Mouse (Mus musculus) CH12.LX (cell line): ENCODE measurements around the gene Milr1. TPM values are rescaled to one million over a fixed set of nuclear protein-coding genes. Genes with fewer than 3 reads are reported as not detected.

Source experiments
- DNase-seq: peaks from one replicate; pipeline ENCODE4 v3.0.0-alpha.2; 2013; ENCODE audit errors: extremely low read depth
- H3K27ac ChIP-seq: 2 replicates; pipeline ENCODE4 v1.5.1; 2012; ENCODE audit warnings: low read depth, mild to moderate bottlenecking, control low read depth, moderate library complexity; ENCODE audit not compliant: insufficient read depth
- H3K27me3 ChIP-seq: replicated peaks from 2 replicates; pipeline ENCODE3; 2012; ENCODE audit warnings: inconsistent platforms
- H3K36me3 ChIP-seq, 2 experiments: replicated peaks in 1 of 2; 2 replicates each; pipeline versions ENCODE3 to v1.6.1; 2012; ENCODE audit warnings: inconsistent platforms in 1 of 2, low read length in 1 of 2, mild to moderate bottlenecking in 1 of 2, mixed read lengths in 1 of 2, moderate library complexity in 1 of 2; ENCODE audit not compliant: control insufficient read depth in 1 of 2, insufficient read depth in 1 of 2
- H3K4me1 ChIP-seq, 2 experiments: 2 replicates each; pipeline ENCODE4 v1.6.1; 2012; ENCODE audit warnings: inconsistent platforms in 1 of 2, moderate library complexity in 1 of 2; ENCODE audit not compliant: insufficient read depth in 2 of 2, control insufficient read depth in 1 of 2
- H3K4me2 ChIP-seq: 2 replicates; pipeline ENCODE4 v1.6.1; 2012; ENCODE audit warnings: low read depth, mild to moderate bottlenecking, control low read depth; ENCODE audit not compliant: poor library complexity, insufficient read depth, severe bottlenecking
- H3K4me3 ChIP-seq, 3 experiments: fragments of 150-350 bp in 1 of 3; sonication (generic) in 1 of 3; replicated peaks in 1 of 3; 2 replicates each; pipeline versions ENCODE3 to v1.5.1; 2011 to 2012; ENCODE audit warnings: low read depth in 2 of 3, low read length in 2 of 3, mild to moderate bottlenecking in 2 of 3, moderate library complexity in 2 of 3, control low read depth in 1 of 3, improper control_type of control experiment in 1 of 3, inconsistent platforms in 1 of 3, mixed read lengths in 1 of 3; ENCODE audit not compliant: poor library complexity in 1 of 3
- H3K79me2 ChIP-seq: replicated peaks from 2 replicates; pipeline ENCODE4 v1.6.1; 2012; ENCODE audit warnings: mild to moderate bottlenecking, moderate library complexity; ENCODE audit not compliant: control insufficient read depth, poor library complexity, insufficient read depth, severe bottlenecking; ENCODE audit errors: extremely low read depth
- H3K9ac ChIP-seq: 2 replicates; pipeline ENCODE4 v1.6.1; 2012; ENCODE audit warnings: low read depth, mild to moderate bottlenecking, control low read depth, moderate library complexity; ENCODE audit not compliant: insufficient read depth
- H3K9me3 ChIP-seq: replicated peaks from 2 replicates; pipeline ENCODE3; 2012; ENCODE audit warnings: low read length, inconsistent platforms, mixed read lengths
- ETS1 ChIP-seq: conservative IDR thresholded peaks from 2 replicates; pipeline ENCODE4 v1.6.1; 2012; ENCODE audit warnings: low read depth, mild to moderate bottlenecking, inconsistent platforms, low read length, improper control_type of control experiment, moderate library complexity
- HCFC1 ChIP-seq: IDR thresholded peaks from 2 replicates; pipeline ENCODE4 v1.6.1; 2012; ENCODE audit warnings: low read depth, mild to moderate bottlenecking, inconsistent platforms, low read length, improper control_type of control experiment
- IRF4 ChIP-seq: IDR thresholded peaks from 2 replicates; pipeline ENCODE4 v1.6.1; 2014; ENCODE audit warnings: low read depth, mild to moderate bottlenecking, inconsistent platforms, low read length, improper control_type of control experiment
- MAFK ChIP-seq: IDR thresholded peaks from 2 replicates; pipeline ENCODE4 v1.6.1; 2011; ENCODE audit warnings: low read length, improper control_type of control experiment; ENCODE audit not compliant: insufficient replicate concordance
- MEF2A ChIP-seq: IDR thresholded peaks from 2 replicates; pipeline ENCODE4 v1.6.1; 2014; ENCODE audit warnings: low read depth, mild to moderate bottlenecking, inconsistent platforms, low read length, improper control_type of control experiment, borderline replicate concordance
- MXI1 ChIP-seq: IDR thresholded peaks from 2 replicates; pipeline ENCODE4 v1.6.1; 2011; ENCODE audit warnings: mild to moderate bottlenecking, low read depth, low read length, improper control_type of control experiment
- MYC ChIP-seq: IDR thresholded peaks from 2 replicates; pipeline ENCODE4 v1.6.1; 2011; ENCODE audit warnings: low read depth, mild to moderate bottlenecking, improper control_type of control experiment, low read length
- PAX5 ChIP-seq: IDR thresholded peaks from 2 replicates; pipeline ENCODE4 v1.6.1; 2012; ENCODE audit warnings: low read length, inconsistent platforms, mixed read lengths
- POLR2A ChIP-seq: IDR thresholded peaks from 2 replicates; pipeline ENCODE4 v1.6.1; 2011; ENCODE audit warnings: low read depth, mild to moderate bottlenecking, improper control_type of control experiment, low read length
- POLR2AphosphoS2 ChIP-seq: IDR thresholded peaks from 2 replicates; pipeline ENCODE4 v1.6.1; 2011; ENCODE audit warnings: low read depth, low read length, improper control_type of control experiment
- TCF12 ChIP-seq: IDR thresholded peaks from 2 replicates; pipeline ENCODE4 v1.6.1; 2014; ENCODE audit warnings: low read depth, mild to moderate bottlenecking, inconsistent platforms, low read length, improper control_type of control experiment
- UBTF ChIP-seq: IDR thresholded peaks from 2 replicates; pipeline ENCODE4 v1.6.1; 2012; ENCODE audit warnings: low read depth, mild to moderate bottlenecking, inconsistent platforms, low read length, improper control_type of control experiment, moderate library complexity
- USF1 ChIP-seq: IDR thresholded peaks from 2 replicates; pipeline ENCODE4 v1.6.1; 2014; ENCODE audit warnings: low read depth, mild to moderate bottlenecking, inconsistent platforms, low read length, improper control_type of control experiment
- ZC3H11A ChIP-seq: IDR thresholded peaks from 2 replicates; pipeline ENCODE4 v1.6.1; 2012; ENCODE audit warnings: low read depth, mild to moderate bottlenecking, inconsistent platforms, low read length, improper control_type of control experiment
- ZKSCAN1 ChIP-seq: IDR thresholded peaks from 2 replicates; pipeline ENCODE4 v1.6.1; 2012; ENCODE audit warnings: low read depth, inconsistent platforms, low read length, improper control_type of control experiment, borderline replicate concordance
- ZMIZ1 ChIP-seq: IDR thresholded peaks from 2 replicates; pipeline ENCODE4 v1.6.1; 2012; ENCODE audit warnings: low read depth, mild to moderate bottlenecking, inconsistent platforms, low read length, improper control_type of control experiment
- ZNF384 ChIP-seq: IDR thresholded peaks from 2 replicates; pipeline ENCODE4 v1.6.1; 2012; ENCODE audit warnings: low read depth, low read length, improper control_type of control experiment, inconsistent platforms
- dilution Hi-C: fragments of 300-500 bp; cut with MboI; formaldehyde crosslinking; loops from 2 replicates; pipeline ENCODE4 v1.14.3; 2020; ENCODE audit warnings: low sequenced_read_pairs; ENCODE audit not compliant: extremely low pct_unique_long_range_greater_than_20kb, extremely low pct_ligation_motif_present
- in situ Hi-C: fragments of 300-500 bp; cut with MboI; formaldehyde crosslinking; loops from 3 replicates; pipeline ENCODE4 v1.14.3; 2019; ENCODE audit warnings: low sequenced_read_pairs, low pct_ligation_motif_present, low pct_unique_long_range_greater_than_20kb, mixed read lengths
- polyA plus RNA-seq: library from polyadenylated mRNA; unstranded; fragments of >175 nt; gene quantifications from 2 replicates; pipeline ENCODE4 v1.2.1, GENCODE M21; 2012; ENCODE audit warnings: low read depth; ENCODE audit not compliant: insufficient read length
- total RNA-seq, 2 experiments: library from RNA; depleted of rRNA; stranded (reverse); fragments of 300-350 nt in 1 of 2; fragments of >200 nt in 1 of 2; gene quantifications; 2 replicates each; pipeline ENCODE4 v1.2.3; 2012 to 2014

The Milr1 gene
- total and polyA plus RNA-seq, 3 experiments: 22.0 to 41.2 (median 35.4) TPM

DNA sequence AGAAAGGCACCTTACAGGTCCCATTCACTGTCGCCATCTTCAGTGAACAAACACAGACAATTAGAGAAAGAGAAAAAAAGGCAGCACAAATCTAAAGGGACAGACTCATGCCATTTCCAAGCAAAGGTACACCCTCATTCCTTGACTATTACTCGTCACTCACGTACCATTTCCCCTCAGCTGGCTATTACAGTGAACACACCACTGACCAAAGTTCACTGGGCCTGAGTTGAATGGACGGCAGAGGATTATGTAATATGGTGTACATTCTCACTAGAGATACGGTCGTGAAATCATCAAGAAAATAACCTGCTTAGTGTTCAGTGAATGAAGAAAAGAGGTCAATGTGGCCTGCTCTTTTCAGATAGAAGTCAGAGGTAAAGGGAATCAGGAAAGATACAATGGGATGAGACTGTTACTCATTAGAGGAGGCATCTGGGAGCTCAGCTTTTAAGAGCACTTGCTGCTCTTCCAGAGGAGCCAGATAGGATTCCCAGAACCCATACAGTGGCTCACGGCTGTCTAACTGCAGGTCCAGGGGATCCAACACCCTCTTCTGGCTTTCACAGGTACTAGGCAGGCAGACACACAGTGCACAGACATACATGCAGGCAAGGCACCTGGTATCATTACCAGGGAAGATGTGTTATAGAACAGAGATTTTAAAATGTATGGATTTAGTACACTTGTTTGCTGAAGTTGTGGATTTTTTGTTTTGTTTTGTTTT is 61.5 kb downstream of the Milr1 start:
- Histone ChIP-seq H3K4me1 (peaks cover 0 to 9% of the 10 kb centered on the region in 2 experiments; a peak in 1 of 4 replicates), H3K4me3 (no peak overlapping the region), H3K9ac (no peak overlapping the region)
- TF ChIP-seq ZMIZ1 (no peak), MYC (no peak), POLR2A (no peak), MAFK (no peak), UBTF (no peak), HCFC1 (no peak), ZKSCAN1 (no peak), TCF12 (no peak), POLR2AphosphoS2 (no peak), PAX5 (no peak), ZNF384 (no peak), MXI1 (no peak), ZC3H11A (no peak)
- TF ChIP-seq, all 38 proteins: peak for 0
- H3K9me3 ChIP-seq: no peaks in the 10 kb centered on the region
- in situ Hi-C loops (no loop called here), dilution Hi-C loops (no loop called here)
- no peaks in the 10 kb centered on the region for H3K27me3 ChIP-seq
- no peak overlapping the region for H3K27ac ChIP-seq
- no peak for DNase-seq
- peaks cover 73 to 92% of the 10 kb centered on the region in 2 experiments for H3K36me3 ChIP-seq
- H3K4me2 ChIP-seq: no peak overlapping the region
- H3K79me2 ChIP-seq: no peaks in the 10 kb centered on the region

DNA sequence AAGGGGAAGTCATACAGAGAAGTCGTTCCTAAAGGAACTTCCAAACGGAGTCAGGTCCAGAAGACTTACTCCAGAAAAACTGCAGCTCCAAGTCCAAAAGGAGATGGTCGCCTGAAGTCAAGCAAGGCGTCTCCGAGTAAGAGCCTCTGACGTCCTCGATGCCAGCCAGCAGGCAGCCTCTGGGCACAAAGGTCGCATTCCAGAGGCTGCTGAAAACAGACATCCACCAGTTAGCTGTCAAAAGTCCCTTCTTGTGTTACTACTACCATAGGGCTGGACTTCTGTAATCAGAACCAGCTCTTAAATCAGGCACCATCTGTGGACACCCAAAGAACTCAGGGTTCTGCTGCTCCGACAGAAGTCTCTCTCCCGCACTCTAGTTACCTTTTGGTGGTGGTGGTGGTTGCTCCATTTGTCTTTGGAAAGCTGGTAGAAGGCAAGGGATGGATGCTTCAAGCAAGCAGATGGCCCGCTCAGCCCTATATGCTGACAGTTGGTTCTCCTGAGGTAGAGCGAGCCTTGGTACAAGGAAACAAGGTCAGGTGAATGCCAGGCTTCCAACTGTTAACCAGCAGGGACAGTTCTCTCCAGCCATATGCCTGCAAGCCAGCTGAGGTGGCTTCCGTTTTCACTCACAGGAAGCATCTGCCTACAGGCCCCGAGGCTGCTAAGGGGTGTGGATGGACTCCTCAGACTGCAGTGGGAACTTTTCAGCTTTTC is 63.7 kb downstream of the Milr1 start:
- H3K36me3 ChIP-seq: peaks cover 83 to 96% of the 10 kb centered on the region in 2 experiments
- dilution Hi-C loops: no loop called here
- no peak overlapping the region for H3K4me3 ChIP-seq

More for the DNA sequence above, 63.7 kb downstream of the Milr1 start:
- Histone ChIP-seq H3K9me3 (no peaks in the 10 kb centered on the region), H3K9ac (no peak overlapping the region), H3K27ac (no peak overlapping the region), H3K79me2 (no peaks in the 10 kb centered on the region), H3K4me1 (no peaks in the 10 kb centered on the region), H3K27me3 (no peaks in the 10 kb centered on the region), H3K4me2 (no peak overlapping the region)
- TF ChIP-seq ETS1 (no peak), ZNF384 (no peak), MEF2A (no peak), IRF4 (no peak), USF1 (no peak)
- DNase-seq: no peak
- in situ Hi-C loops: no loop called here
